Mouse (Mus musculus): ENCODE data around the gene Etv5.

Gene Etv5

GRCm38 (mm10) chr16:22439499-22440177 lies at the start of gene Etv5:
Etv5 (minus strand) TSS chr16:22439719.
- DNase-seq (ENCODE audit: low read depth, low spot score) = peak; percentile 98

- DNase-seq (ENCODE audit: low read depth, low spot score) = no peak
These were observed 44.4 kb upstream of the Etv5 start for GRCm38 (mm10) chr16:22483900-22484299.

GRCm38 (mm10) chr16:22479322-22479721 lies 39.8 kb upstream of the Etv5 start:
- DNase-seq (ENCODE audit: low read depth, low spot score) = no peak

- no peak for DNase-seq (ENCODE audit: low read depth, low spot score)
These were observed 32.2 kb upstream of the Etv5 start for GRCm38 (mm10) chr16:22471728-22472127.

- DNase-seq (ENCODE audit: low read depth, low spot score) = no peak
These were observed 29.9 kb upstream of the Etv5 start for GRCm38 (mm10) chr16:22469385-22469784.

GRCm38 (mm10) chr16:22467111-22467510 lies 27.6 kb upstream of the Etv5 start:
- no peak for DNase-seq (ENCODE audit: low read depth, low spot score)

GRCm38 (mm10) chr16:22466381-22466780 lies 26.9 kb upstream of the Etv5 start:
- peak; percentile 87 for DNase-seq (ENCODE audit: low read depth, low spot score)

- no peak for DNase-seq (ENCODE audit: low read depth, low spot score)
These were observed 22.7 kb upstream of the Etv5 start for GRCm38 (mm10) chr16:22462220-22462619.

- peak; percentile 27 for DNase-seq (ENCODE audit: low read depth, low spot score)
These were observed 22.2 kb upstream of the Etv5 start for GRCm38 (mm10) chr16:22461728-22462127.

GRCm38 (mm10) chr16:22460960-22461359 lies 21.4 kb upstream of the Etv5 start:
- DNase-seq (ENCODE audit: low read depth, low spot score) = no peak

GRCm38 (mm10) chr16:22452082-22452481 lies 12.6 kb upstream of the Etv5 start:
- no peak for DNase-seq (ENCODE audit: low read depth, low spot score)

- DNase-seq (ENCODE audit: low read depth, low spot score) = no peak
These were observed 8.6 kb upstream of the Etv5 start for GRCm38 (mm10) chr16:22448093-22448492.

GRCm38 (mm10) chr16:22444786-22445185 lies 5.3 kb upstream of the Etv5 start:
- no peak for DNase-seq (ENCODE audit: low read depth, low spot score)

- no peak for DNase-seq (ENCODE audit: low read depth, low spot score)
These were observed 2.7 kb upstream of the Etv5 start for GRCm38 (mm10) chr16:22442202-22442601.

GRCm38 (mm10) chr16:22441317-22441716 lies 1.8 kb upstream of the Etv5 start:
- DNase-seq (ENCODE audit: low read depth, low spot score) = no peak

GRCm38 (mm10) chr16:22440269-22440668 lies 750 bp upstream of the Etv5 start:
- DNase-seq (ENCODE audit: low read depth, low spot score) = peak; percentile 36

- peak; percentile 60 for DNase-seq (ENCODE audit: low read depth, low spot score)
These were observed 812 bp downstream of the Etv5 start for GRCm38 (mm10) chr16:22438441-22439373.

GRCm38 (mm10) chr16:22436106-22436505 lies 3.4 kb downstream of the Etv5 start:
- no peak for DNase-seq (ENCODE audit: low read depth, low spot score)

GRCm38 (mm10) chr16:22434530-22434929 lies 5.0 kb downstream of the Etv5 start:
- DNase-seq (ENCODE audit: low read depth, low spot score) = no peak

- no peak for DNase-seq (ENCODE audit: low read depth, low spot score)
These were observed 5.6 kb downstream of the Etv5 start for GRCm38 (mm10) chr16:22433944-22434343.

- peak; percentile 75 for DNase-seq (ENCODE audit: low read depth, low spot score)
These were observed 7.7 kb downstream of the Etv5 start for GRCm38 (mm10) chr16:22431773-22432172.

GRCm38 (mm10) chr16:22431335-22431734 lies 8.2 kb downstream of the Etv5 start:
- DNase-seq (ENCODE audit: low read depth, low spot score) = no peak
